In genomic region chr1:25167120-25167519, GRCm38 (mm10) we compare ENCODE assay signal across 27 mouse cellular contexts.
DNase-seq lines count a peak whose midpoint lies in the region; ATAC-seq lines count a peak whose summit lies in the region.
"Had no signal": no experiment of that assay in that cellular context is flagged by ENCODE, and none has a peak within 500 bp of the region (broad histone marks: within the 10 kb centered on the region; RNA-seq: fewer than 3 reads in every experiment).

No protein-coding gene starts in this region.

- H3K9me3 ChIP-seq in forebrain, embryonic 15.5 days, result no peaks in the 10 kb centered on the region
- H3K9me3 ChIP-seq in forebrain, embryonic 14.5 days (replicated peaks; ENCODE audit: control insufficient read depth, low read length), result no peaks in the 10 kb centered on the region
- H3K9me3 ChIP-seq in midbrain, embryonic 15.5 days, result no peaks in the 10 kb centered on the region
- H3K9me3 ChIP-seq in midbrain, embryonic 13.5 days, result no peaks in the 10 kb centered on the region
- H3K9me3 ChIP-seq in liver, embryonic 11.5 days (ENCODE audit: control insufficient read depth, low read length), result no peaks in the 10 kb centered on the region
- H3K9me3 ChIP-seq: embryonic facial prominence, embryonic 12.5 days; embryonic facial prominence, embryonic 15.5 days; forebrain, embryonic 12.5 days; heart, embryonic 10.5 days; heart, embryonic 13.5 days had no signal

- H3K4me1 ChIP-seq in forebrain, embryonic 15.5 days, result peaks cover 14% of the 10 kb centered on the region
- no peaks in the 10 kb centered on the region for H3K4me1 ChIP-seq in forebrain, embryonic 14.5 days (ENCODE audit: control insufficient read depth, insufficient read depth, low read length)
- peaks cover 10% of the 10 kb centered on the region for H3K4me1 ChIP-seq in midbrain, embryonic 15.5 days
- peaks cover 11% of the 10 kb centered on the region for H3K4me1 ChIP-seq in midbrain, embryonic 13.5 days (replicated peaks)
- no peaks in the 10 kb centered on the region for H3K4me1 ChIP-seq in liver, embryonic 11.5 days (replicated peaks; ENCODE audit: control insufficient read depth, insufficient read depth, low read length)
- H3K4me1 ChIP-seq: embryonic facial prominence, embryonic 12.5 days; embryonic facial prominence, embryonic 15.5 days; forebrain, embryonic 12.5 days; heart, embryonic 10.5 days; heart, embryonic 13.5 days had no signal

- 89% methylated on average over 5 of the region's 5 CpGs for WGBS in forebrain, embryonic 15.5 days
- 98% methylated on average over 5 of the region's 5 CpGs for WGBS in forebrain, embryonic 14.5 days
- 96% methylated on average over 5 of the region's 5 CpGs for WGBS in midbrain, embryonic 15.5 days
- 96% methylated on average over 5 of the region's 5 CpGs for WGBS in midbrain, embryonic 13.5 days
- 80% methylated on average over 5 of the region's 5 CpGs for WGBS in liver, embryonic 11.5 days

- no peak for DNase-seq in forebrain, embryonic 14.5 days (ENCODE audit: low spot score)
- no peak for DNase-seq in frontal cortex, adult 2 months (ENCODE audit: extremely low spot score in 1 of 2, low spot score in 1 of 2)
- DNase-seq in brain, adult 2 months (ENCODE audit: low read depth, low spot score), result peak; percentile 57
- no peak for DNase-seq in liver, embryonic 11.5 days (ENCODE audit: low spot score)
- DNase-seq: adrenal gland, postnatal 10 days; adrenal gland, postnatal 36 days; B cell, adult 2 months; gastrocnemius, postnatal 10 days; gastrocnemius, postnatal 36 days; heart, adult 2 months; heart, postnatal 14 days; heart, postnatal 4 days had no signal

- H3K27me3 ChIP-seq in forebrain, embryonic 15.5 days, result no peaks in the 10 kb centered on the region
- H3K27me3 ChIP-seq in forebrain, embryonic 14.5 days (replicated peaks; ENCODE audit: control insufficient read depth, insufficient read depth, low read length), result no peaks in the 10 kb centered on the region
- H3K27me3 ChIP-seq in midbrain, embryonic 15.5 days (replicated peaks), result no peaks in the 10 kb centered on the region
- H3K27me3 ChIP-seq in midbrain, embryonic 13.5 days, result no peaks in the 10 kb centered on the region
- no peaks in the 10 kb centered on the region for H3K27me3 ChIP-seq in liver, embryonic 11.5 days (replicated peaks; ENCODE audit: control insufficient read depth, insufficient read depth, low read length)
- H3K27me3 ChIP-seq: CH12.LX; embryonic facial prominence, embryonic 12.5 days; embryonic facial prominence, embryonic 15.5 days; forebrain, embryonic 12.5 days; heart, embryonic 13.5 days had no signal

- H3K4me2 ChIP-seq in forebrain, embryonic 15.5 days (replicated peaks), result no peak overlapping the region
- no peak overlapping the region for H3K4me2 ChIP-seq in forebrain, embryonic 14.5 days (ENCODE audit: low read length)
- H3K4me2 ChIP-seq in midbrain, embryonic 15.5 days, result no peak overlapping the region
- H3K4me2 ChIP-seq in midbrain, embryonic 13.5 days (replicated peaks), result no peak overlapping the region
- H3K4me2 ChIP-seq in liver, embryonic 11.5 days, result no peak overlapping the region
- H3K4me2 ChIP-seq: embryonic facial prominence, embryonic 12.5 days; embryonic facial prominence, embryonic 15.5 days; forebrain, embryonic 12.5 days; heart, embryonic 13.5 days had no signal

- no peak for ATAC-seq in forebrain, embryonic 15.5 days (replicated peaks)
- ATAC-seq in forebrain, embryonic 14.5 days, result no peak
- peak; percentile 36 for ATAC-seq in frontal cortex, adult (ENCODE audit: low TSS enrichment)
- ATAC-seq in midbrain, embryonic 15.5 days (replicated peaks), result no peak
- ATAC-seq in midbrain, embryonic 13.5 days, result no peak
- ATAC-seq in liver, embryonic 11.5 days (replicated peaks; ENCODE audit: low FRiP score), result no peak
- ATAC-seq: inflammation-experienced regulatory T-cells, adult 6 months; intestine, embryonic 16.5 days; Patski had no signal

- H3K27ac ChIP-seq in forebrain, embryonic 15.5 days (replicated peaks), result peak overlapping the region; percentile 86
- H3K27ac ChIP-seq in forebrain, embryonic 14.5 days (ENCODE audit: low read depth, low read length), result no peak overlapping the region
- peak overlapping the region; percentile 68; the same call in 1 of the 2 replicates for H3K27ac ChIP-seq in midbrain, embryonic 15.5 days
- no peak overlapping the region for H3K27ac ChIP-seq in midbrain, embryonic 13.5 days
- H3K27ac ChIP-seq in liver, embryonic 11.5 days (ENCODE audit: low read depth, low read length), result no peak overlapping the region
- H3K27ac ChIP-seq: embryonic facial prominence, embryonic 12.5 days; embryonic facial prominence, embryonic 15.5 days; forebrain, embryonic 12.5 days; heart, adult 2 months; heart, embryonic 10.5 days; heart, embryonic 13.5 days had no signal

- H3K9ac ChIP-seq in forebrain, embryonic 15.5 days (replicated peaks), result no peak overlapping the region
- no peak overlapping the region for H3K9ac ChIP-seq in forebrain, embryonic 14.5 days (ENCODE audit: low read length)
- no peak overlapping the region for H3K9ac ChIP-seq in midbrain, embryonic 15.5 days
- H3K9ac ChIP-seq in midbrain, embryonic 13.5 days (replicated peaks), result no peak overlapping the region
- no peak overlapping the region for H3K9ac ChIP-seq in liver, embryonic 11.5 days (ENCODE audit: low read depth, low read length)
- H3K9ac ChIP-seq: embryonic facial prominence, embryonic 12.5 days; embryonic facial prominence, embryonic 15.5 days; forebrain, embryonic 12.5 days; heart, embryonic 13.5 days; hindbrain, embryonic 14.5 days had no signal

- H3K4me3 ChIP-seq in forebrain, embryonic 15.5 days, result no peak overlapping the region
- no peak overlapping the region for H3K4me3 ChIP-seq in forebrain, embryonic 14.5 days (ENCODE audit: low read depth, low read length)
- no peak overlapping the region for H3K4me3 ChIP-seq in midbrain, embryonic 15.5 days
- H3K4me3 ChIP-seq in midbrain, embryonic 13.5 days (replicated peaks), result no peak overlapping the region
- no peak overlapping the region for H3K4me3 ChIP-seq in liver, embryonic 11.5 days (ENCODE audit: low read depth, low read length)
- H3K4me3 ChIP-seq: embryonic facial prominence, embryonic 12.5 days; embryonic facial prominence, embryonic 15.5 days; forebrain, embryonic 12.5 days; heart, adult 2 months; heart, embryonic 10.5 days; heart, embryonic 13.5 days had no signal

- no peaks in the 10 kb centered on the region for H3K36me3 ChIP-seq in forebrain, embryonic 15.5 days
- no peaks in the 10 kb centered on the region for H3K36me3 ChIP-seq in forebrain, embryonic 14.5 days (ENCODE audit: control insufficient read depth, insufficient read depth, low read length)
- H3K36me3 ChIP-seq in midbrain, embryonic 15.5 days (replicated peaks), result no peaks in the 10 kb centered on the region
- no peaks in the 10 kb centered on the region for H3K36me3 ChIP-seq in midbrain, embryonic 13.5 days
- H3K36me3 ChIP-seq in liver, embryonic 11.5 days (ENCODE audit: control insufficient read depth, insufficient read depth, low read length), result no peaks in the 10 kb centered on the region
- H3K36me3 ChIP-seq: embryonic facial prominence, embryonic 12.5 days; embryonic facial prominence, embryonic 15.5 days; forebrain, embryonic 12.5 days; G1E; heart, embryonic 10.5 days; heart, embryonic 13.5 days had no signal

Comparison
In these comparisons a context has a peak if more than half of its experiments do, and no peak if none do; other contexts are left out.
1. H3K27ac ChIP-seq: peak in forebrain, embryonic 15.5 days (single experiment) and midbrain, embryonic 15.5 days (single experiment); none in forebrain, embryonic 14.5 days (single experiment), midbrain, embryonic 13.5 days (single experiment) and liver, embryonic 11.5 days (single experiment).